Mouse (Mus musculus): Measurements from ENCODE around the gene Tbx21.

GRCm38 (mm10) chr11:97115797-97116196 is 666 bp upstream of the Tbx21 start:
- TF ChIP-seq CTCF (IDR thresholded peaks at IDR 0.05): no peak
- TF ChIP-seq EP300 (IDR thresholded peaks at IDR 0.05): no peak
